Mouse (Mus musculus): ENCODE results near the gene Ryr3. TPM values are rescaled to one million over a fixed set of nuclear protein-coding genes. Genes with fewer than 3 reads are reported as not detected.

Ryr3 gene
- polyA plus RNA-seq, 1 experiment from 2014 or later = 0.24 TPM

GRCm38 (mm10) chr2:112982908-112983510 is 233.9 kb downstream of the Ryr3 start:
- WGBS = 64% methylated on average over 1 of the region's 1 CpGs
- no peak for DNase-seq (ENCODE audit: low spot score)
- Histone ChIP-seq H3K36me3 (no peaks in the 10 kb centered on the region), H3K4me3 (no peak overlapping the region), H3K9me3 (replicated peaks) (no peaks in the 10 kb centered on the region), H3K27me3 (ENCODE audit: low read depth, poor library complexity, severe bottlenecking) (no peaks in the 10 kb centered on the region), H3K27ac (no peak overlapping the region), H3K4me1 (no peaks in the 10 kb centered on the region; the same call in 1 of the 2 replicates)

- 89% methylated on average over 14 of the region's 14 CpGs for WGBS
- Histone ChIP-seq H3K9me3 (replicated peaks) (no peaks in the 10 kb centered on the region), H3K4me3 (no peak overlapping the region), H3K4me1 (no peaks in the 10 kb centered on the region), H3K27ac (no peak overlapping the region), H3K36me3 (no peaks in the 10 kb centered on the region), H3K27me3 (ENCODE audit: low read depth, poor library complexity, severe bottlenecking) (no peaks in the 10 kb centered on the region)
- no peak for DNase-seq (ENCODE audit: low spot score)
Observed at GRCm38 (mm10) chr2:112966807-112967625, 249.9 kb downstream of the Ryr3 start.

DNA sequence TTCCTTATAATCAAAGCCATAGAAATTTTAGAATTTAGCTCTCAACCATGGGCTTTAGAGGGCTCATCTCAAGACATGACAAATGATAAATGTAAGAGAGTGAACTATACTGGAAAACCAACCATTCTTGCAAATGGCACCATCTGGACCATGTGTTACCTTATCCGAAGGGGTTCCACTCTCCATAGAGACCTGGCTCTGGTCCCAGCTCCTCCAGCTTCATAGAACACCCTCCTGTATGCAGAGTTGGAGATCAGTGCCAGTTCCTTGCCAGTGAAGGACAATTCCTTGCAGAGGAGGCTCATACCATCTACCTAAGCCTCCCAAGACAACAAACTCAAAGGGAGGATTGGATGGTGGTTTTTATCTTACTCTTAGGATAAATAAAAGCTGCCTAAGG is 268.0 kb downstream of the Ryr3 start:
- Histone ChIP-seq H3K9me3 (replicated peaks) (no peaks in the 10 kb centered on the region), H3K4me3 (no peak overlapping the region), H3K27ac (no peak overlapping the region), H3K27me3 (ENCODE audit: low read depth, poor library complexity, severe bottlenecking) (no peaks in the 10 kb centered on the region), H3K36me3 (no peaks in the 10 kb centered on the region), H3K4me1 (no peaks in the 10 kb centered on the region)
- 94% methylated on average over 1 of the region's 1 CpGs for WGBS
- no peak for DNase-seq (ENCODE audit: low spot score)

GRCm38 (mm10) chr2:112931776-112932175 is 285.1 kb downstream of the Ryr3 start:
- H3K27me3 ChIP-seq (ENCODE audit: low read depth, poor library complexity, severe bottlenecking) = no peaks in the 10 kb centered on the region
- no peaks in the 10 kb centered on the region for H3K36me3 ChIP-seq
- no peaks in the 10 kb centered on the region for H3K4me1 ChIP-seq
- no peak overlapping the region for H3K27ac ChIP-seq
- no peaks in the 10 kb centered on the region for H3K9me3 ChIP-seq (replicated peaks)
- DNase-seq (ENCODE audit: low spot score) = no peak
- WGBS = 73% methylated on average over 1 of the region's 1 CpGs
- H3K4me3 ChIP-seq = no peak overlapping the region

DNA sequence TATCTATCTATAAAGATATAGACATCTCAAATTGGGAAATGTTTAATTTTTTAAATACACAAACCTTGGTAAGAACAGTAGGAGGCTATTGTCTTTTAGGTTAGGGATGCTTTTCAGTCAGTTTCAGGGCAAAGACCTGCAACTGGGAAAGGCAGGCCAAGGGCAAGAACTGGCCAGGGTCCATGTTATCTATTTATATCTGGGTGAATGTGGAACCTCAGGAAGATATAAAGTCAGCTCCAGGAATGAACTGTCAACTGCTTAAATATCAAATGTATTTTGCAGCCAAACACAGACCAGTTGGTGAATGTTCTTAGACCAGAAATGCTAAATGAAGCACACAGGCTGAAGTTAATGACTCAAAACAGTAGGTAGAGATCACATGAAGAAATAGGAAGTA is 303.1 kb downstream of the Ryr3 start:
- H3K9me3 ChIP-seq (replicated peaks) = no peaks in the 10 kb centered on the region
- no peaks in the 10 kb centered on the region for H3K36me3 ChIP-seq
- H3K4me3 ChIP-seq = no peak overlapping the region
- no peaks in the 10 kb centered on the region for H3K27me3 ChIP-seq (ENCODE audit: low read depth, poor library complexity, severe bottlenecking)
- H3K27ac ChIP-seq = no peak overlapping the region
- no peaks in the 10 kb centered on the region for H3K4me1 ChIP-seq
- DNase-seq (ENCODE audit: low spot score) = no peak

DNA sequence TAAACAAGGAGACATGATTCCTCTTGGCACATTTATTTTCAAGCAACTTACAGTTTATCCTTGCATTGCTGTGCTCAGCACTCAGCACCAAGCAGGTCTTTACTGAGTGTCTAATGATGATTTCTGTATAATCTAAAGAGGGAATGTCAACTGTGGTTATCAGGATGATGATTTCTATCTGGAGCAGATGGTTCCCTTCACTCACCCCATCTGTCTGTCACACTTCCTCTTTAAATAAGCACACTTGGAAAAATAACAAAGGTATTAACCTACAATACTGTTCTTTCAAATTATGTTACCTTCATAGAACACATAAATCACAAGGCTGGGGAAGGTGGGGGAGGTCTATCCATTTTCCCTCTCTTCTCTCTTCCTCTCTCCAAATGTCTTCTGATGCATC is 304.3 kb downstream of the Ryr3 start:
- no peak for DNase-seq (ENCODE audit: low spot score)
- H3K27ac ChIP-seq = no peak overlapping the region
- no peaks in the 10 kb centered on the region for H3K36me3 ChIP-seq
- H3K4me3 ChIP-seq = no peak overlapping the region
- no peaks in the 10 kb centered on the region for H3K27me3 ChIP-seq (ENCODE audit: low read depth, poor library complexity, severe bottlenecking)
- H3K4me1 ChIP-seq = no peaks in the 10 kb centered on the region
- no peaks in the 10 kb centered on the region for H3K9me3 ChIP-seq (replicated peaks)

DNA sequence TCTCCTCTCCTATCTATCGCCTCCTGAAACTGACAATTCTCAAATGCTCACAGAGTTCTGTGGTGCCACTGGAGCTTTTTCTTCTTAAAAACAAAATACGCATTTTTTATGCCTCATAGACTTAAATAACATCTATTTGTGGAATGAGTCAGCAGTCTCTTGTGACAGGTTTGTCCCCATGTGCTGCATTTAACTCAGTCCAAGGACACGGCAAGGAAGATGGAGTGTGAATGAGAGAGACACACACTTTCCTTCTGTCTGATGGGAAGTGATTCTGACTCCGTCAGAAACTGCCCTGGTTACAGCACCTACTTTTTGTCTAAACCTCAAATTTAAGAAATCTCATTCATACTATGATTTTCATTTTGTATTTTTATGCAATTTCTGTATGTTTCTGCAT is 306.3 kb downstream of the Ryr3 start:
- Histone ChIP-seq H3K4me3 (no peak overlapping the region), H3K36me3 (no peaks in the 10 kb centered on the region)
- WGBS = 86% methylated on average over 4 of the region's 4 CpGs

GRCm38 (mm10) chr2:112909142-112909541 is 307.8 kb downstream of the Ryr3 start:
- H3K9me3 ChIP-seq (replicated peaks) = no peaks in the 10 kb centered on the region
- H3K36me3 ChIP-seq = no peaks in the 10 kb centered on the region
- H3K4me1 ChIP-seq = no peaks in the 10 kb centered on the region
- H3K27me3 ChIP-seq (ENCODE audit: low read depth, poor library complexity, severe bottlenecking) = no peaks in the 10 kb centered on the region
- H3K4me3 ChIP-seq = no peak overlapping the region
- DNase-seq (ENCODE audit: low spot score) = no peak
- no peak overlapping the region for H3K27ac ChIP-seq
- WGBS = 89% methylated on average over 4 of the region's 4 CpGs

More for the DNA sequence above, 306.3 kb downstream of the Ryr3 start:
- DNase-seq (ENCODE audit: low spot score) = no peak
- H3K27me3 ChIP-seq (ENCODE audit: low read depth, poor library complexity, severe bottlenecking) = no peaks in the 10 kb centered on the region
- H3K27ac ChIP-seq = no peak overlapping the region
- H3K9me3 ChIP-seq (replicated peaks) = no peaks in the 10 kb centered on the region
- H3K4me1 ChIP-seq = no peaks in the 10 kb centered on the region

DNA sequence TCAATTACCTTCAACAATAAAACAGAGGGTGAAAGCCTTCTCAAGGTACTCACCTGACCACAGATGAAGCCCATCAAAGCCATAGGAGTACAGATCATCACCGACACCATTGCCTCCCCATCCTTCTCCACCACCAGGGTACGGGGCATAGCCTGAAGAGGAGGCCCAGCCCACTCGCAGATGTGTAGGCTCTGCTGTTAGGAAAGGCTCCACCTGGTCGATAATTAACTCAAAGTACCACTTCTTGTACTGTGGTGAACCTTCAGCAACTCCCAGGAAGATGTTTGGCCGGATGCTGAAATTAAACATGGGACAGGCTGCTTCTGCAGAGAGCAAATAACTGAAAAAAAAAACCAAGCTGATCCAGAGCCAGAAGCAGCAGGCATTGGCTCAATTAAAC is 316.1 kb downstream of the Ryr3 start:
- WGBS = 86% methylated on average over 5 of the region's 5 CpGs
- Histone ChIP-seq H3K27me3 (ENCODE audit: low read depth, poor library complexity, severe bottlenecking) (no peaks in the 10 kb centered on the region), H3K4me1 (no peaks in the 10 kb centered on the region), H3K9me3 (replicated peaks) (no peaks in the 10 kb centered on the region), H3K4me3 (no peak overlapping the region), H3K36me3 (no peaks in the 10 kb centered on the region), H3K27ac (no peak overlapping the region)
- no peak for DNase-seq (ENCODE audit: low spot score)

DNA sequence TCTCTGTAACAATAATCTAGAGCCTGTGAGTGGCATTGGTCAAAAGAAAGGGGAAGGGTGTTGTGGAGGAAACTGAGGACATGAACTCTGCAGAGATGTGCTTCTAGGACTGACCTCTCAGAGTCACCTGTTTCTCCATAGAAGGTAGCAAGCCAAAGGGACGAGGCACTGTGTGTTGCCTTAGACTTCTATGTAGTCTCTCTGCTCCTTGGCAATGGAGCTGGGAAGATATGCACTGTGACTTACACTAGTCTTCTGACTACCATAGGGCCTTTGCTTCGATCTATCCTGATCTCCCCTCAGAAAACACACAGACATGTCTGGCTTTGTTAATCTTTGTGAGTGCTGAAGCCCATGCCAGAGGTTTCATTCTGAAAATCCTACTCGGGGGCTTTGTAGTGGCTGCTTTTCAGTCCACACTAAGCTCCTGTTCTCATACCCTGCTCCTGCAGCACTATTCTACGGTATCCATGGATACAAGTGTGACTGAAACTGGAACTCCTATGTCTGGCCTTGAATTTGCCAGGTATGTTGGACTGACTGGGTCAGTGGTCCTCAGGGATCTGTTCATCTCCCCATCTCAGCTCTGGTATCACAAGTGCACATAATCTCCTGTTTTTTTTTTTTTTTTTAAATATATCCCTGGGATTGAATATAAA is 332.3 kb downstream of the Ryr3 start:
- Histone ChIP-seq H3K27ac (no peak overlapping the region), H3K27me3 (ENCODE audit: low read depth, poor library complexity, severe bottlenecking) (no peaks in the 10 kb centered on the region), H3K4me3 (no peak overlapping the region), H3K9me3 (replicated peaks) (no peaks in the 10 kb centered on the region), H3K36me3 (no peaks in the 10 kb centered on the region), H3K4me1 (no peaks in the 10 kb centered on the region)
- WGBS = 86% methylated on average over 4 of the region's 4 CpGs
- no peak for DNase-seq (ENCODE audit: low spot score)

- WGBS = 92% methylated on average over 2 of the region's 2 CpGs
- no peaks in the 10 kb centered on the region for H3K9me3 ChIP-seq (replicated peaks)
- no peaks in the 10 kb centered on the region for H3K36me3 ChIP-seq
- H3K4me3 ChIP-seq = no peak overlapping the region
- H3K27me3 ChIP-seq (ENCODE audit: low read depth, poor library complexity, severe bottlenecking) = no peaks in the 10 kb centered on the region
- no peak overlapping the region for H3K27ac ChIP-seq
- DNase-seq (ENCODE audit: low spot score) = no peak
- H3K4me1 ChIP-seq = no peaks in the 10 kb centered on the region
Observed at GRCm38 (mm10) chr2:112881805-112882204, 335.1 kb downstream of the Ryr3 start.

- no peak overlapping the region for H3K27ac ChIP-seq
- H3K4me3 ChIP-seq = no peak overlapping the region
- no peaks in the 10 kb centered on the region for H3K36me3 ChIP-seq
- WGBS = 85% methylated on average over 1 of the region's 1 CpGs
- no peaks in the 10 kb centered on the region for H3K27me3 ChIP-seq (ENCODE audit: low read depth, poor library complexity, severe bottlenecking)
- H3K9me3 ChIP-seq (replicated peaks) = no peaks in the 10 kb centered on the region
- no peaks in the 10 kb centered on the region for H3K4me1 ChIP-seq
- DNase-seq (ENCODE audit: low spot score) = no peak
Observed at GRCm38 (mm10) chr2:112881376-112881775, 335.5 kb downstream of the Ryr3 start.

DNA sequence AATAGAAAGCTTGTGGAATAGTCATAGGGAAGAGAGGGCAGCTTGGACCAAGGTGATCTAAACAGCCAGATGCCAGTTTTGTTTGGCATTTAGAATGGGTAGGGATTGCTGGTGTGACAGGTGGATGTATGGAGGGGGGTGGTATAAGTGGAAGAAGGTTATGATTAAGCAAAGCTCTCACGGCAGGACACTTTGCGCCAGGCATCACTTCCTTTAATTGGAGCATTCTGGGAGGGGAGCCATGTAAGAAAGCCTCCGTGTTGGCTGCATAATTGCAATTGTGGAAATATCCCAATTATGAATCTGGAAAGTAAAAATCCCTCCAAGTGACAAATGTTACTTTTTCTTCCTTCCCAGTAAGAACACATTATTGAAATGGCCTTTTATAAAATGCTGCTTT is 339.5 kb downstream of the Ryr3 start:
- no peak overlapping the region for H3K27ac ChIP-seq
- H3K4me1 ChIP-seq = no peaks in the 10 kb centered on the region
- WGBS = 87% methylated on average over 3 of the region's 3 CpGs
- DNase-seq (ENCODE audit: low spot score) = no peak
- no peaks in the 10 kb centered on the region for H3K27me3 ChIP-seq (ENCODE audit: low read depth, poor library complexity, severe bottlenecking)
- no peaks in the 10 kb centered on the region for H3K36me3 ChIP-seq
- H3K4me3 ChIP-seq = no peak overlapping the region
- H3K9me3 ChIP-seq (replicated peaks) = no peaks in the 10 kb centered on the region
